ENCODE assay signal across 18 mouse cellular contexts in genomic region chr1:97843220-97843992, GRCm38 (mm10).
DNase-seq lines count a peak whose midpoint lies in the region; ATAC-seq lines count a peak whose summit lies in the region.
"Had no signal": no experiment of that assay in that cellular context is flagged by ENCODE, and none has a peak within 500 bp of the region (broad histone marks: within the 10 kb centered on the region; RNA-seq: fewer than 3 reads in every experiment).

No protein-coding gene starts in this region.

- no peaks in the 10 kb centered on the region; the same call in 1 of the 2 replicates for H3K4me1 ChIP-seq in hindbrain, embryonic 15.5 days (replicated peaks)
- H3K4me1 ChIP-seq in hindbrain, embryonic 12.5 days, result 0 out of 2 replicates have a peak, but pooled peaks cover 2% of the 10 kb centered on the region
- H3K4me1 ChIP-seq in neural tube, embryonic 15.5 days, result peaks cover 3% of the 10 kb centered on the region; the same call in 1 of the 2 replicates
- H3K4me1 ChIP-seq: heart, embryonic 10.5 days; limb, embryonic 10.5 days; liver, embryonic 12.5 days had no signal

- H3K36me3 ChIP-seq in hindbrain, embryonic 15.5 days, result no peaks in the 10 kb centered on the region
- no peaks in the 10 kb centered on the region for H3K36me3 ChIP-seq in hindbrain, embryonic 12.5 days
- H3K36me3 ChIP-seq in neural tube, embryonic 15.5 days, result 0 out of 2 replicates have a peak, but pooled peaks cover 4% of the 10 kb centered on the region
- H3K36me3 ChIP-seq: limb, embryonic 10.5 days; liver, embryonic 12.5 days had no signal

- intact Hi-C loops in heart, postnatal 36 days (cut with DNase I), result no loop called here

- H3K9me3 ChIP-seq in hindbrain, embryonic 15.5 days, result no peaks in the 10 kb centered on the region
- H3K9me3 ChIP-seq in hindbrain, embryonic 12.5 days (replicated peaks), result no peaks in the 10 kb centered on the region
- H3K9me3 ChIP-seq in neural tube, embryonic 15.5 days (replicated peaks), result no peaks in the 10 kb centered on the region
- H3K9me3 ChIP-seq: heart, embryonic 10.5 days; limb, embryonic 10.5 days; liver, embryonic 12.5 days had no signal

- DNase-seq in neural tube, embryonic 10.5 days (ENCODE audit: extremely low spot score, low spot score), result no peak
- DNase-seq in cerebellum, adult 9-10 months, result peak; percentile 63
- DNase-seq in heart, postnatal 36 days, result no peak
- no peak for DNase-seq in urinary bladder, postnatal 4 days (ENCODE audit: low spot score in 2 of 2)
- DNase-seq: B cell, adult 2 months; gastrocnemius, postnatal 25 days; heart, postnatal 14 days; layer of hippocampus, postnatal 36 days; spleen, adult 18-20 months; thymus, postnatal 25 days had no signal

- H3K27me3 ChIP-seq in hindbrain, embryonic 15.5 days, result no peaks in the 10 kb centered on the region
- H3K27me3 ChIP-seq in hindbrain, embryonic 12.5 days, result no peaks in the 10 kb centered on the region
- no peaks in the 10 kb centered on the region for H3K27me3 ChIP-seq in neural tube, embryonic 15.5 days (replicated peaks)
- H3K27me3 ChIP-seq: liver, embryonic 12.5 days had no signal

- H3K9ac ChIP-seq in hindbrain, embryonic 15.5 days, result no peak overlapping the region
- H3K9ac ChIP-seq in hindbrain, embryonic 12.5 days, result no peak overlapping the region
- H3K9ac ChIP-seq in neural tube, embryonic 15.5 days (replicated peaks), result no peak overlapping the region
- H3K9ac ChIP-seq: liver, embryonic 12.5 days had no signal

- H3K4me2 ChIP-seq in hindbrain, embryonic 15.5 days, result no peak overlapping the region
- H3K4me2 ChIP-seq in hindbrain, embryonic 12.5 days (replicated peaks), result no peak overlapping the region
- H3K4me2 ChIP-seq in neural tube, embryonic 15.5 days, result no peak overlapping the region
- H3K4me2 ChIP-seq: liver, embryonic 12.5 days had no signal

- no peak overlapping the region for H3K4me3 ChIP-seq in hindbrain, embryonic 15.5 days
- no peak overlapping the region for H3K4me3 ChIP-seq in hindbrain, embryonic 12.5 days
- no peak overlapping the region for H3K4me3 ChIP-seq in neural tube, embryonic 15.5 days (replicated peaks)
- H3K4me3 ChIP-seq: heart, embryonic 10.5 days; limb, embryonic 10.5 days; liver, embryonic 12.5 days had no signal

- no peak overlapping the region for H3K27ac ChIP-seq in hindbrain, embryonic 15.5 days (replicated peaks)
- no peak overlapping the region for H3K27ac ChIP-seq in hindbrain, embryonic 12.5 days
- H3K27ac ChIP-seq in neural tube, embryonic 15.5 days (replicated peaks), result no peak overlapping the region
- H3K27ac ChIP-seq: heart, embryonic 10.5 days; kidney, postnatal 0 days; limb, embryonic 10.5 days; liver, embryonic 12.5 days had no signal

- ATAC-seq in hindbrain, embryonic 15.5 days (ENCODE audit: low FRiP score, low read depth), result peak; percentile 74
- ATAC-seq in hindbrain, embryonic 12.5 days (ENCODE audit: low FRiP score), result no peak
- ATAC-seq in neural tube, embryonic 15.5 days (ENCODE audit: low FRiP score), result peak; percentile 57
- ATAC-seq: intestine, postnatal 0 days; liver, embryonic 12.5 days had no signal
